Mouse (Mus musculus) hematopoietic stem cell, adult 5-6 weeks (primary cell): ENCODE data around the gene Olfr1271. TPM values are rescaled to one million over a fixed set of nuclear protein-coding genes. Genes with fewer than 3 reads are reported as not detected.
"Not testable (repeated sequence)": the region's sequence is repeated elsewhere in the genome, so short reads cannot be mapped to it uniquely, and the experiment has no call there.

Experiments used
- ATAC-seq, 2 experiments: fragments of 125-278 bp in 1 of 2; replicated peaks in 1 of 2; 2 replicates each; pipeline ENCODE4 v1.8.0; 2016 to 2017; ENCODE audit warnings: inconsistent platforms in 2 of 2, mild to moderate bottlenecking in 2 of 2, moderate number of reproducible peaks in 2 of 2, low read depth in 1 of 2, moderate TSS enrichment in 1 of 2; ENCODE audit not compliant: low FRiP score in 2 of 2, poor library complexity in 2 of 2, severe bottlenecking in 2 of 2, insufficient read depth in 1 of 2, low TSS enrichment in 1 of 2
- total RNA-seq: library from RNA; stranded (forward); fragments of 172-1452, 232-1000 nt; gene quantifications from 2 replicates; pipeline ENCODE4 v1.2.3, GENCODE M21; 2017

Gene Olfr1271
- not detected in 2 replicates for total RNA-seq

GRCm38 (mm10) chr2:90270932-90271331 lies at the start of gene Olfr1271:
TSS of gene Olfr1271 (minus strand) at chr2:90271032.
- ATAC-seq: no peak

- ATAC-seq: no peak
Observed at GRCm38 (mm10) chr2:90292741-90293140, 21.9 kb upstream of the Olfr1271 start, which contains the start of gene Olfr1272. TSS of gene Olfr1272 (minus strand) at chr2:90292841.

GRCm38 (mm10) chr2:90257492-90257891 lies 13.3 kb downstream of the Olfr1271 start, which contains the start of gene Olfr142:
TSS of gene Olfr142 (minus strand) at chr2:90257592.
- ATAC-seq: no peak

- not testable (repeated sequence) for ATAC-seq
Observed at GRCm38 (mm10) chr2:90224393-90224792, 46.4 kb downstream of the Olfr1271 start, which contains the start of gene Olfr1506. TSS of gene Olfr1506 (minus strand) at chr2:90224493.

Other genes with a start within 250 kb of the Olfr1271 start
- gene Olfr1264, start 245.5 kb downstream of the Olfr1271 start, total RNA-seq: not detected in 2 replicates
- not detected in 2 replicates for gene Olfr1265, start 235.7 kb downstream of the Olfr1271 start, total RNA-seq
- not detected in 2 replicates for gene Olfr140, start 207.4 kb downstream of the Olfr1271 start, total RNA-seq
- gene Olfr1269, start 149.6 kb downstream of the Olfr1271 start, total RNA-seq: not detected in 2 replicates
- not detected in 2 replicates for gene Olfr32, start 128.7 kb downstream of the Olfr1271 start, total RNA-seq
- not detected in 2 replicates for gene Olfr1270, start 117.9 kb downstream of the Olfr1271 start, total RNA-seq
- 0.19 TPM in 1 of 2 replicates, not detected in the other for gene Olfr1506, start 46.5 kb downstream of the Olfr1271 start, total RNA-seq
- gene Olfr142, start 13.4 kb downstream of the Olfr1271 start, total RNA-seq: not detected in 2 replicates
- not detected in 2 replicates for gene Olfr1272, start 21.8 kb upstream of the Olfr1271 start, total RNA-seq
- gene Gm13769, start 51.2 kb upstream of the Olfr1271 start, total RNA-seq: not detected in 2 replicates
- gene Olfr1274-ps, start 127.7 kb upstream of the Olfr1271 start, total RNA-seq: not detected in 2 replicates